Mouse (Mus musculus) CD4-positive, CD25-positive, alpha-beta regulatory T cell, adult 4 months (primary cell): ENCODE measurements around the gene Ldhd. TPM values are rescaled to one million over a fixed set of nuclear protein-coding genes. Genes with fewer than 3 reads are reported as not detected.

Experiments used
- ATAC-seq: one replicate; pipeline ENCODE4 v1.8.0; 2017
- polyA plus RNA-seq, 2 experiments: library from polyadenylated mRNA; unstranded; fragments of 100-300 nt; shearing (Covaris generic); gene quantifications; one replicate each; pipeline ENCODE4 v1.2.1; 2017

Gene Ldhd
- 1 to 10 TPM in 1 of 2 experiments, under 1 TPM in 1; 0.98 to 2.0 TPM for polyA plus RNA-seq

DNA sequence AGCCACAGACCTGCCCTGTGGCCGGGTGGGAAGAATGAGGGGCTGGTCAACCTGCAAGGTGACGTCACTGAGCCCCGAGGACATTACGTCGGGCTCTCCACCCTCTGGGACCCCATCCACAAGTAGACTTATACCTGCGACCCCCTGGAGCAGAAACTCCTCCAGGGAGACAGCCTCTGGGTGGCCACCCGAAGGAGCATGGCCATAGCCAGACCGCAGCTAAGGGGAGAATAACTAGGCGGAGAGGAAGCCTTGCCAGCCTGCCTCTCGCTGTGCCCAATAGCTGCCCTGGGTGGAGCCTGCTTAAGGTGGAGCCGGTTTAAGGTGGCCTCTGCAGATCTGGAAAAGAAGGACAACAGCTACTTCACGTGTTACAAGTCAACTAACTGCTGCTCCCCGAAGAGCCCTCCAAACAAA lies at the start of gene Ldhd:
TSS of gene Ldhd (minus strand) at position 270 of the 417 bp plus-strand sequence.
- ATAC-seq, result peak; percentile 38

DNA sequence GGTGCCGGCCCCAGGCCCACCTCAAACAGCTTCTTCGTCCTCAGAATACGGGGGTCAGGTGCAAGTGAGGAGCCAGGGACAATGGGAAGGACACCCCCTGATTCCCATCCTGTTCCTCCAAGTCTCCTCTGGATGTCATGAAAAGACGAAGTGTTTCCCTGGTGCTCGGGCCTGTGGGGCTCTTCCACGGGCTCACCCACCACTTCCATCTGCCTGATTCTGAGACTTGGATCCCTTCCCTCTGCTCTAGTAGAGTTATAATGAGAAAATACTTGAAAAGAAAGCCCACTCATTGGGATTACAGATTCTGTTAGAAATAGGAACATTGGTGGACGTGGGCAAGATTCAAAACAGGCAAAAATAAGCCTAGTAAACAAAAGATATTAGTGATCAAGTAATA lies 48.7 kb upstream of the Ldhd start:
- no peak for ATAC-seq

DNA sequence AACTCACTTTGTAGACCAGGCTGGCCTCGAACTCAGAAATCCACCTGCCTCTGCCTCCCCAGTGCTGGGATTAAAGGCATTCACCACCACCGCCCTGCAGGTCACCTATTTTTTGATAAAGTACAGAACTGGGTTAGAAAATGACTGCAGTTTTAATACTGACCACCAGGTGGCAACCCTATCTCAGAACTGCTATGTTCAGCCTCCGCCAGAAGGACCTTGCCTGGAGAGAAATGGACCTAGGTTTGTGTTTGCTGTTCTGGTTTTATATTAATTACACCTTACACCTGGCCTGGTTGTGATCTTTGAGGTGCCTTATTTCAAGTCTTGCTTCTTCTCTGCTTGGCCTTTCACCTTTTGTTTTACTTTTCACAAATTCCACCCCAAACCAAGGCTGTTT lies 47.9 kb upstream of the Ldhd start:
- ATAC-seq, result peak; percentile 77

DNA sequence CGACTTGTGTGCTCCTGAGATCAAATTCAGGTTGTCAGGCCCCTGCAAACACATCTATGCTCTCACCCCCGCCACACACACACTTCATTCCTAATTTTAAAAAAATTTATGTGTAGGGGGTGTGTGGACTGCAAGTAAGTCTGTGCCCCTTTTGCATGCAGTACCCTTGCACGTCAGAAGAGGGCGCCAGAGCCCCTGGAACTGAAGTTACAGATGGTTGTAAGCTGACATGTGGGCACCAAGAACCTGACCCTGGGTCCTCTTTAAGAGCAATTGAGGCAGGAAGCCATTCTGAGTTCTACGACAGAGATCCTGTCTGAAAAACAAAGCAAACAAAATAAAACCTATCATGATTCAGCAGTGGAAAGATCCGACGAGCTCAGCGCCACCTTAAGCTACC lies 46.1 kb upstream of the Ldhd start:
- ATAC-seq, result no peak

DNA sequence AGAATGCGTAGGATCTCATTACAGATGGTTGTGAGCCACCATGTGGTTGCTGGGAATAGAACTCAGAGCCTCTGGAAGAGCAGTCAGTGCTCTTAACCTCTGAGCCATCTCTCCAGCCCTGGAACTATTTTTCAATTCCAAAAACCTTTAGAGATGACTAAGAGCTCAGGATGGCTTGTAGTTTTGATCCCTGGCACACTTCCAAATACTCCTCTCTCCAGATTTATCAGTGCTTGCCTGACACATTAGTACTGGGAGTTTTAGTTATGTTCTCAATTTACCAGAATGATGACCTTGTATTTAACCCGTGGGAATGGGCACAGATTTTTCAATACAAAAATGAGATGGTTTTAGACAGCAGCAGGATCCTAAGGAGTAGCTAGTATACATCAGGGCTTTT lies 36.6 kb upstream of the Ldhd start:
- ATAC-seq, result no peak

DNA sequence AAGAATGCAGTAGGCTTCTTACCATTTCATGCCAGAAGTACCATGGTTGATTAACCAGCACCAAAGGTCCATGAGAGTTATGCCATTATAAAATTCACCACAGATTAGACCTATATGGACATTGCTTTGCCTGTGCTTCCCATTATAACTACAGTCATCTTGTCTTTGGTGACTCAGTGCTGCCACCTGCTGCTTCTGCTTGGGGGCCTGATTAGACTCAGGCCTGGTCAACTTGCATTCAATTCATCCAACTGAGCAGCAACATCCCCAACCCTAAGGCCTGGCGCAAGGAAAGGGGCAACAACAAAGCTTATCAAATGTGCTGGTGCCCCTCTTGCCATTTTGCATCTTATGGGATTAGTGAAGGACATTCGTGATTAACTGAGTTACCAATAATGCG lies 32.3 kb upstream of the Ldhd start:
- ATAC-seq, result peak; percentile 30

DNA sequence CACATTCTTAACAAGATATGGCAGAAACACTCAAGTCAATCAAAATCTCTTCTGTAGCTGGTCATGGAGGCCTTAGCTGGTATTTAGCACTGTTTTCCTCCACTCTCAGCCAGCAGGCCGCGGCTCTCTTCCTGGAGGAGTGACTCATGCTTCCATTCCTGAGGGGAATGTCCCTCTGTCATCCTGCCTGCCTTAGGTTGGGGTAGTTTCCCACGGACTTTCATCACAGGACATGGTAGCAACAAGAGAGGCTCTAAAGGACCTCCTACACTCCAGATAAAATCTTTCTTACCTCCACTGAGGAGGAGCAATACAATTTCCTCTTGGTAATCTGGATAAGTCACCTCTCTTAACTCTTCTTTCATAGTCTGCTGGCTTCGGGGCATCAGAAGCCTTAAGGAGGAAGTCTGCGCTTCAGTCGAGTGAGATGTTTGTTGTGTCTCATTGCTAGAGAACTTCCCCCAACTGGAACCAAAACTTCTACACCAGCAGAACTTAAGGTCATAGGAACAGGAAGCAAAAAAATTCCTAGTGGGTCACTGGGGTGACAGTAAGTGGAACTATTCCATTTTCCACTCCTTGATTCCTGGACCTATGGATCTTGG lies 28.7 kb upstream of the Ldhd start:
- ATAC-seq, result peak; percentile 75

DNA sequence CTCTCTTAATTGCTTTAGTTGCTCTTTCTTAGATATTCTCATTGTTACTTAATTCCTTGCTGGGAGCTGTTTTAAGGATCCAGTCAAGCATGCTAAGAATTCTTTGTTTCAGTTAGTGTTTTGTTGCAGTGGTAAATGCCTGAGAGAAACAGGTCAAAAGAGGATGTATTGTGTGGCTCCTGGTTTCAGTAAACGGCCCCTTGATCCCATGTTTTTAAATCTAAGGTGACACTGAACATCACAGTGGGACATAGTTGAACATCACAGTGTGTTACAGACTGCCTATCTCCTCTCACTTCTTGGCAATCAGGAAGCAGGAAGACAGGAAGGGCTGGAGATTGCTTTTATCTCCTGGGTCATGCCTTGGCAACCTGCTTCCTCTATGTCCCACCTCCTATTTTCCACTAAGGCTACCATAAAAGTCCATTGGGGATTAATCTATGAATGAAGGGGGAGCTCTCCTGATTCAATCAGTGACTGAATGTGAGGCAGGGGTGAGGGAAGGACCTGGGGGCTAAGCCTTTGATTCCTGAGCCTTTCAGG lies 27.2 kb upstream of the Ldhd start:
- no peak for ATAC-seq

DNA sequence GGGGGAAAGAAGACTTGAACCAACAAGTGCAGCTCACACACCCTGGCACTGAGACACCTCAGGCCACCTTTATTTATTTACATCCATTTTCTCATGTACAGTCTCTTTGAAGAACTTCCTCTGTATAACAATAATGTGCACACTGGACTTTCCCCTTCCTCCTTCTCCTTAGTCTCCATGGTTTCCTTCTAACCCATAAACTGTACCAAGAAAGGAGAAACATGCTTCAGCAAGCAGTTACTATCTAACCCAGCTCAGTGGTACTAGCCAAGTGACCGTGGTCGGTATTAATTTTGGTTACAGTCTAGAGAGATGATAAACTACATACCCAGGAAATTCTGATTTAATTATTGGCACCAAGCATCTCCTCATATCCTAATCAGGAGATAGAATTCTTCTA lies 23.4 kb upstream of the Ldhd start:
- ATAC-seq, result no peak

DNA sequence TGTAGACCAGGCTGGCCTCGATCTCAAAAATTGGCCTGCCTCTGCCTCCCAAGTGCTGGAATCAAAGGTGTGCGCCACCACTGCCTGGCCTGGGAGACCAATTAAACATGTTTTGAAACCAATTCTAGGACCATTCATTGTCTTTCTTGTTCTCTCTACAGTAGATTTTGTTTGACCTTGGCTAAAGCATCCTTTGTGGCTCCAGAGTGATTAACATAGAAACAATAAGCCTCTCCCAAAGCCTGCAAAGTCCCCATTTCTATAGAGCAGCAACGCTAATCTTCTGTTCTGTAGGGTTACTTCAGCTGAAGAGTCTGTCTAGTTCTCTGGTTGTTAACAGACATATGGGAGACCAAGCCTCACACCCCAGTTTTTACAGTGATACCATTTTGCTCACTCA lies 20.5 kb upstream of the Ldhd start:
- no peak for ATAC-seq

DNA sequence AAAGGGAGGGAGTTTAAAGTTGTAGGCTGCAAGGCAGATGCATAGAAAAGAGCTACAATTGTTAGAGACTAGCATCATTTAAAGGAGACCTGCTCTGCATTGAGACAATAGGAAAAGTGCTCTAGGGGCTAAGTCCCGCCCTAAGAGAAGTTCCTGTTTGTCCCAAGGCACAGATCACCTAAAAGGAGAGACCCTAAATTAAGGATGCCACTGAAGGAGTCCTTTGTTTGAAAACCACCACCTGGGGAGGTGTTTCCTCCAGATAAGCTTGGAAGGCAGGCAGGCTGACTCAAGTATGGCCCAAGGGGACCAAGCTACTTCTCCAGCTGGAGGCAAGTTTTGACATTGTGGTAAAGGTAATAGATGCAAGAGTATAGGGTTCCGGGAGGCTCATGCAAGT lies 18.7 kb upstream of the Ldhd start:
- ATAC-seq, result no peak

DNA sequence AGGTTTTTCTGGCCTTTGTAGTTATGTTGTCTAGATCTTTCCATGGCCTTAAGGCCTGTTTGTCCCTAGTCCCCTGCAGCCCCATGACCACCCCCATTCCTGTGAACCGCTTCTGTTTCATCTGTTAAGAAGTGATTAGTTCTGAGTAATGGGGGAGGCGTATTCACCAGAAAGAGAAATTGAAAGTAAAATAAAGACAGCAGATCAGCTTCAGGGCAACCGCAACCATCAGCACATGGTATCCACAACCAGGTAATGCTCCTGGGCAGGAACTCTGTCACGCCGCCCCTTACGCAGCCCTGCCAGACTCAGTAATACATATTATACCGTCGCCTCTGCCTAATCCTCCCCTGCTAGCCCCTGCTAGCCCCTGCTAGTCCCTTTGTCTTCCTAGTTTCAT lies 15.5 kb upstream of the Ldhd start:
- peak; percentile 68 for ATAC-seq

DNA sequence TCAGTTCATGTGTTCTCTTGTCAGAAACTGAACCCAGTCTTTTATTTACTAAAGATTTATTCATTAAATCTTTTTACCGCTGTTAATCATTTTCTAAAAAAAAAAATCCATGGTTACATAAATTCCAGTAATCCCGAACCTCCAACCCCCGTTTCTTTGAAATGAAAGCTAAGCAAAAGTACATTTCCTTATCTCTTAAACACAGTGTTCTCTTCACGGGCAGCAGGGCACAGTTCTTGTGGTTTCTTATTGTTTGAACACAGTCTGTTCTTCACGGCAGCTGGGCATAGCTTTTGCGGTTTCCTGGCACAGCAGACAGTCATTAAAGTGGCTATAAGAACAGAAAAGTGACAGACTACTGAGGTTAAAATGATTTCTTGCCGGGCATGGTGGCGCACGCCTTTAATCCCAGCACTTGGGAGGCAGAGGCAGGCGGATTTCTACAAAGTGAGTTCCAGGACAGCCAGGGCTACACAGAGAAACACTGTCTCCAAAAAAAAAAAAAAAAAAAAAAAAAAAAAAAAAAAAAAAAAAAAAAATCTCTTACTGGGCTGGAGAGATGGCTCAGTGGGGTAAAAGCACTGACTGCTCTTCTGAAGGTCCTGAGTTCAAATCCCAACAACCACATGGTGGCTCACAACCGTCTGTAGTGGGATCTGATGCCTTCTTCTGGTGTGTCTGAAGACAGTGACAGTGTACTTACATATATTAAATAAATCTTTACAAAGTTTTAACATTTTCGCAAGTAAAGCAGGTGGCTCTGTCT lies 14.3 kb upstream of the Ldhd start:
- ATAC-seq, result peak; percentile 60

DNA sequence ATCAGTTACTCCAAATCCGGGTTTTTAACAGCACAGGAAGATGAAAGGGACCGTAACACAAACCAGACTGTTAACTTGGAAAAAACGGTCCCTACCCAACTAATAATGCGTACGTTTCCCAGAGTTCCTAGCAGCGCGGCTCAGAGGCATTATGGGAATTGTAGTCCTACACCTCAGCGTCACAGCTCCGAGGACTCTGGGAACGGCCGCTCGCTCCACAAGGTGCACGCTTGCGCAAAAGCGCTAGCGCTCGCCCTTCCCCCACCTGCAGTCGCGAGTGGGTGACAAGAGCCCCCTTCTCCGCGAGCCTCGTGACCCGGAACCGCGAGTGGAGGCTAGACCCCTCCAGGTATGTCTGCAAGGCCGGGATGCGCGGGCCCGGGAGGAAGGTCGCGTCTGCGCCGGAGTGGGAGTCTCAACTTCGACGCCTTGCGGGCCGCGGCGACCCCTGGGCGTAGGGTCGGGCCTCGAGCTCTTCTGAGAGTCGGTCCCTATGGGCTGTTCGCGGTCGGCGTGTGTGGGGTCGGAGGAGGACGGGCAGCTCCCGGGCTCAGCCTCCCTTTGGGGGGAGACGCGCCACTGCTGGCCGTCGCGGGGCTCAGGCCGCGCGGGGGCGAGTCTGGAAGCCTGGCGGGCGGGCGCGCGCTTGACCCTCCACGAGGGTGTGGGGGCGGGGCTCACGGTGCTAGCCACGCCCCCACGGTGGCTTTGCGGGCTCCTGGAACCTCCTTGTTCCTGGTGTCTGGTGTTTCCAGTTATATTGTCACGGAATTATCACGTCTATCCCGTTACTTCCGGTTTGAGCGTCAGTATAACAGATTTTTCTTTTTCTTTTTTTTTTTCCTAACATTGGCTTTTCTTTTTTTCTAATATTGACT lies 13.3 kb upstream of the Ldhd start, which contains the start of gene Zfp1:
TSS of gene Zfp1 (plus strand) at position 138 of the 878 bp plus-strand sequence.
- ATAC-seq, result peak; percentile 78

DNA sequence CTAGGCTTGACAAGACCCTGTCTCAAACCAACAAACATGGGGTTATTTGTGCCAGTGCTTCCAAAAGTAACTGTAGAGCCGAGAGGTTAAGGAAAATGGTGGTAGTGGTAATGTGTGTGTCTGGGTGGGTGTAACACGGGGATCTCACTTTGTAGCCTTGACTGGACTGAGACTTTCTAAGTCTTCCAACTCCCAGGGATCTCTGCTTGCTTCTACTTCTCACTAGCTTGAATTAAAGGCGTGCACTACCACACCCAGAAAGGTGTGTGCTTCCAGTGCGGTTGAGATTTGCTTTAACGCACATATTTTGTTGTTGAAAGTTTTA lies 12.7 kb upstream of the Ldhd start:
- ATAC-seq, result peak; percentile 15

DNA sequence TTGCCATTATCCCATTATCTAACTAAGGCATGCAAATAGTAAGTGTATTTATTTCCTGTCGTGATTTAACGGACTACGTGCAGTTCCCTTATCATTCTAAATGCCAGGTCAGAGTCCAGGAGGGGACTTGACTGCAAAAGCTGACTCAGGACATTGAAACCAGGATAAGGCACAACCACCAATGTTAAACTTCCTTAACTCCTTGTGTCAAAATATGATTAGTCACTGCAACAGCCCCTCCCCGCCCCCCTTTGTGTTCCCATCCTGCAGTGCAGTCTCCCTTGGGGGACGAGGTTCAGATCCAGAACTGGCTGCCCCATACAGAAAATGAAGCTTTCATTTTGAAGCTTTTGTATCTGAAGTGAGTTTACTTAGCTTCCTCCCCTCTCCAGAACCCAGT lies 12.3 kb upstream of the Ldhd start:
- no peak for ATAC-seq

DNA sequence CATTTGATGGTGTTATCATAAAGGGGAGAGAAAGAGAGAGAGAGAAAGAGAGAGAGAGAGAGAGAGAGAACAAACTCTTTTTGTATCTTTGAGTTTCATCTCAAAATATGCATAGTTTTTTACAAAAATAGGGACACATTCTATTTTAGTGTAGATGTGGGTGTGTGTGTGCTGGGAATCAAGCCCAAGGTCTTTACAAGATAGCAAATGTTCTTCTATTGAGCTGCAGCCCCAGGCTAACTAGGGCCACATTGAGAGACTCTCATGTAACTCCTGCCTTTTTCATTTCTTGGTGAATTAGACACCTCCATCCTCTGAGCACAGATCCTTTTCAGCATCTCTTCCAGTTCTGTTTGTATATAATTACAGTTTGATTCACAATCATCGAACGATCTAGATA lies 10.9 kb upstream of the Ldhd start:
- no peak for ATAC-seq

DNA sequence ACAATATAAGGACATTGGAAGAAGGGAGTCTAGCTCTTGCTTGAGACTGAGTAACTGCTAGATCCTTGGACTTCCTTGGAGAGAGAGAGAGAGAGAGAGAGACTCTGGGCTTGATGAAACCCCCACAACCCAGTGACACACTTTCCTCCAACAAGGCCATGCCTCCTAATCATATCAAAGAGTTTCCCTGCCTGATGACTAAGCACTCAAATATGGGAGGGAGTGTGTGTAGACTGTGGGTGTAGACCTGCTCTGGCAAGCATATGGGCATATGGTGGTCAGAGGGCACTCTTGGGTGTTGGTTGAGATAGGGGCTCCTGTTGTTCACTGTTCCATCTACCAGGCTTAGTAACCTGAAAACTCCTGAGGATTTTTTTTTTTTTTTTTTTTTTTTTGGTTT lies 7.9 kb upstream of the Ldhd start:
- no peak for ATAC-seq

DNA sequence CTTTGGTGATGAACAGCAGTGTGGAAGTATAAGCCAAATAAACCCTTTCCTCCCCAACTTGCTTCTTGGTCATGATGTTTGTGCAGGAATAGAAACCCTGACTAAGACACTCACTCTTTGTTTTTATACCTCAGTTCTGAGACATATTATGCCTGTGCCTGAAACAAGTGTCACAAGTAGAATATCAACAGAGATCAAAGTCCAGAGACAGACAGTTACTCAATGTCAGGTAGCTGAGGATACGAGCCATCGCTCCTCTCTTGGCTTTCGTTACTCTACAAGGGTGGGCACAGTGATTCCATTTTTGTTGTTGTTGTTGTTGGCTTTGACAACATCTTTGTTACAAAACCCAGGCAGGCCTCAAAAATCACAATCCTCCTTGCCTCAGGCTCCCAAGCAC lies 2.8 kb upstream of the Ldhd start:
- ATAC-seq, result no peak

DNA sequence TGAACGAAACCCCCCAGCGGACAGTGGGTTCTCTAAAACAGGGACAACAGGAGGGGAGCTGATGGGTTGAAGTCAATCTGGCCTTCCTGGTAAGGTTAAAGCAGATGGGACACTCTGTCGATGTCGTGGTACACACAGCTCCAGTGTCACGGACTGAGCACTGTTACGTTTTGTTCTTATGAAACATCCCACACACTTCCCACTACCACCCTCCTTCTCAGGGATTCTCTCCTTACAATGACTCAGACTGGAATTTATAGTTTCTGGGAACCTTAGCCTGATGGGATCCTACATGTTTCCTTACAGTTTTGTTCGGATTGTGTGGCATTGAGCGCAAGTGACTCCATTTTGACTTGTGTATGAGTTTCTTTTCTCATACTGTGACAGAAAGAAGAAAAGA lies 1.4 kb upstream of the Ldhd start:
- ATAC-seq, result no peak

DNA sequence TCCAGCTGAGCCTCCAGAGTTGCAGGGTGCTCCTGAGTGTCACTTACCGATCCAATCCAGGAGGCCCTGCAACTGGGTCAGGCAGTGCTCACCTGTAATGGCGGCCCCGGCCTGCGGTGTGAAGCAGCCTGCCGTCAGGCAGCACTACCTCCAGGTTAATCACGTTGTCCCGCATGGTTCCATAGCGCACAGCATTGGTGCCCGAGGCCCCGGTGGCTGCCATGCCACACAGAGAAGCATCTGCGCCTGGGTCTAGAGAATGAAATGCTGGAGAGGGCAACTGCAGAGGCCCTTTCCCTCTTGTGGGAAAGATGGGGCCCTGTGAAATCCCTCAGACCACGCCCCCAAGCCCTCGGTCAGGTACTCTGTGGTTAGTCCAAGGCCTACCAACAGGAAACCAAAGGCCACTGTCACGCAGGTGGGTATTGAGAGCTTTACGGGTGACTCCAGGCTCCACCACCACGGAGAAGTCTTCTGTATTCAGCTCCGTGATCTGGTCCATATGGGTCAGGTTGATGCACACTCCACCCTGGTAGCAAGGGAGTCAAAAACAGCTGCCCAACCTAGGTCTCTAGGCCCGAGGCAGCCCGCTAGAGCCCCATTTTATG lies 1.2 kb downstream of the Ldhd start:
- no peak for ATAC-seq

DNA sequence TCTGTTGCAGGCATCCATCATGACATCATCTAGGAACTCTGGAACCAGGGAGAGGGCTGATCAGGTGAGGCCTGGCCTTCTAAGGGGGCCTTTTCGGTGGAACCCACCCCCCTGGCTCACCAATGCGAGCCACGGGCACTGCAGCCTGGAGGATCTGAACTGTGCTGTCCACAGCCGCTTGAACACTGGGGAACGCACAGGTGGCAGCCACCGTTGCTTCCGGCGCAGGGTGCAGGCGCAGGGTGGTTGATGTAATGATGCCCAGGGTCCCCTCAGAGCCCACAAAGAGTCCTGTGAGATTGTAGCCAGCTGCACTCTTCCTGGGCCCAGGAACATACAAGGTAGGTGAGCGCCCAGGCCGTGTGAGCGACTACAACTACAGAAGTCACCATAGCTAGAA lies 1.8 kb downstream of the Ldhd start:
- ATAC-seq, result no peak

DNA sequence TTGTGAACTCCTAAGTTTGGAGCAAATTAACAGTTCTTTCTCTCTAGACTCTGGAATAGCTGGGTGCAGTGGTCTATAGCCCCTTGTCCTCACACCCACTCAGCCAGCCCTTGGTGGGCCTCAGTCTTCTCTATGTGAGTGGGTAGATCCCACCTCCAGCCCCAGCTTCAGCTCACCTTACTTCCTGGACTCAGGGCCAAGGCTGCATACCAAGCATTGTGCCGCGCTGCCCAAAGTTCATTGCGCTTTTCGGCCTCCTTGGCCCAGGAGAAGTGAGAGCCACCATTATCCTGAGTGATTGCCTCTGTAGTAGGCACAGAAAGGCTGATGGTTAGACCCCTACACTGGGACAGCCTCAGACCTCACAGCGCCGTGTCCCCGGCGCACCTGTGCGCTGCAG lies 2.3 kb downstream of the Ldhd start:
- no peak for ATAC-seq
